Mouse (Mus musculus): Measurements from ENCODE around the gene Mark3. TPM values are rescaled to one million over a fixed set of nuclear protein-coding genes. Genes with fewer than 3 reads are reported as not detected.
A peak's percentile ranks its signal among the peaks of the same experiment; 100 is the strongest.
"Not testable (repeated sequence)": the region's sequence is repeated elsewhere in the genome, so short reads cannot be mapped to it uniquely, and the experiment has no call there.

Mark3 gene
- total and polyA plus RNA-seq, 3 experiments = 43.9 to 71.6 TPM; not detected in 1

GRCm38 (mm10) chr12:111660628-111661027 lies 86.3 kb downstream of the Mark3 start:
- Histone ChIP-seq H3K27ac (ENCODE audit: control insufficient read depth, low read depth, low read length) (no peak overlapping the region), H3K4me1 (ENCODE audit: control insufficient read depth in 1 of 2, insufficient read depth in 2 of 2, low read length in 2 of 2) (peaks cover 0 to 5% of the 10 kb centered on the region in 2 experiments; a peak in 2 of 4 replicates), H3K9ac (ENCODE audit: control insufficient read depth, low read depth, low read length, poor library complexity, severe bottlenecking) (no peak overlapping the region), H3K27me3 (ENCODE audit: control insufficient read depth in 1 of 2, insufficient read depth in 2 of 2, low read length in 2 of 2) (no peaks in the 10 kb centered on the region), H3K36me3 (ENCODE audit: control insufficient read depth in 1 of 2, insufficient read depth in 2 of 2, low read length in 2 of 2) (peaks cover 2 to 6% of the 10 kb centered on the region in 2 experiments; a peak in 3 of 4 replicates), H3K79me2 (ENCODE audit: control insufficient read depth, insufficient read depth, low read length, poor library complexity) (no peaks in the 10 kb centered on the region), H3K4me3 (ENCODE audit: control insufficient read depth in 1 of 2, insufficient read depth in 1 of 2, low read depth in 2 of 2, low read length in 2 of 2) (no peak overlapping the region), H3K9me3 (replicated peaks; ENCODE audit: insufficient read depth, low read length) (no peaks in the 10 kb centered on the region)
- TF ChIP-seq SIN3A (IDR thresholded peaks at IDR 0.05; ENCODE audit: low read length) (no peak), USF2 (IDR thresholded peaks at IDR 0.05; ENCODE audit: borderline replicate concordance in 1 of 2, insufficient read depth in 1 of 2, low read depth in 1 of 2, low read length in 2 of 2) (no peak), E2F4 (IDR thresholded peaks at IDR 0.05; ENCODE audit: borderline replicate concordance, low read depth, low read length) (no peak), NRF1 (IDR thresholded peaks at IDR 0.05; ENCODE audit: insufficient read depth, low read depth, low read length, poor library complexity, severe bottlenecking) (no peak), MYC (IDR thresholded peaks at IDR 0.05; ENCODE audit: low read depth, low read length) (no peak)
- no peak for DNase-seq (ENCODE audit: low read depth, low spot score)

GRCm38 (mm10) chr12:111661554-111661953 lies 87.2 kb downstream of the Mark3 start:
- H3K4me3 ChIP-seq (ENCODE audit: control insufficient read depth in 1 of 2, insufficient read depth in 1 of 2, low read depth in 2 of 2, low read length in 2 of 2); H3K36me3 ChIP-seq (ENCODE audit: control insufficient read depth in 1 of 2, insufficient read depth in 2 of 2, low read length in 2 of 2); H3K79me2 ChIP-seq (ENCODE audit: control insufficient read depth, insufficient read depth, low read length, poor library complexity); H3K9me3 ChIP-seq (replicated peaks; ENCODE audit: insufficient read depth, low read length); DNase-seq (ENCODE audit: low read depth, low spot score); H3K9ac ChIP-seq (ENCODE audit: control insufficient read depth, low read depth, low read length, poor library complexity, severe bottlenecking); H3K4me1 ChIP-seq (ENCODE audit: control insufficient read depth in 1 of 2, insufficient read depth in 2 of 2, low read length in 2 of 2); H3K27me3 ChIP-seq (ENCODE audit: control insufficient read depth in 1 of 2, insufficient read depth in 2 of 2, low read length in 2 of 2); H3K27ac ChIP-seq (ENCODE audit: control insufficient read depth, low read depth, low read length): not testable (repeated sequence)

- no peak overlapping the region for H3K9ac ChIP-seq (ENCODE audit: control insufficient read depth, low read depth, low read length, poor library complexity, severe bottlenecking)
- H3K36me3 ChIP-seq (ENCODE audit: control insufficient read depth in 1 of 2, insufficient read depth in 2 of 2, low read length in 2 of 2) = peaks cover 0 to 6% of the 10 kb centered on the region in 2 experiments; a peak in 2 of 4 replicates
- H3K27me3 ChIP-seq (ENCODE audit: control insufficient read depth in 1 of 2, insufficient read depth in 2 of 2, low read length in 2 of 2) = no peaks in the 10 kb centered on the region
- H3K9me3 ChIP-seq (replicated peaks; ENCODE audit: insufficient read depth, low read length) = no peaks in the 10 kb centered on the region
- TF ChIP-seq MAX (IDR thresholded peaks at IDR 0.05; ENCODE audit: low read length) (0 out of 2 replicates have a peak, but pooled peaks have one; percentile 24), HCFC1 (IDR thresholded peaks at IDR 0.05; ENCODE audit: low read depth, low read length) (no peak), BHLHE40 (IDR thresholded peaks at IDR 0.05; ENCODE audit: borderline replicate concordance, low read depth, low read length) (no peak), ETS1 (IDR thresholded peaks at IDR 0.05; ENCODE audit: low read depth, low read length) (peak; percentile 63), GATA1 (IDR thresholded peaks at IDR 0.05; ENCODE audit: low read depth, low read length) (0 out of 2 replicates have a peak, but pooled peaks have one; percentile 13)
- H3K4me1 ChIP-seq (ENCODE audit: control insufficient read depth in 1 of 2, insufficient read depth in 2 of 2, low read length in 2 of 2) = peaks cover 0 to 5% of the 10 kb centered on the region in 2 experiments; a peak in 2 of 4 replicates
- no peak for DNase-seq (ENCODE audit: low read depth, low spot score)
- no peak overlapping the region for H3K27ac ChIP-seq (ENCODE audit: control insufficient read depth, low read depth, low read length)
- no peaks in the 10 kb centered on the region; the same call in 1 of the 2 replicates for H3K79me2 ChIP-seq (ENCODE audit: control insufficient read depth, insufficient read depth, low read length, poor library complexity)
- H3K4me3 ChIP-seq (ENCODE audit: control insufficient read depth in 1 of 2, insufficient read depth in 1 of 2, low read depth in 2 of 2, low read length in 2 of 2) = no peak overlapping the region
Measured at GRCm38 (mm10) chr12:111663228-111664143, 89.2 kb downstream of the Mark3 start.
